Mouse (Mus musculus): ENCODE results near the gene Srrd. TPM values are rescaled to one million over a fixed set of nuclear protein-coding genes. Genes with fewer than 3 reads are reported as not detected.

The Srrd gene
- total and polyA plus RNA-seq, 3 experiments, result 22.3 to 31.7 (median 27.1) TPM

DNA sequence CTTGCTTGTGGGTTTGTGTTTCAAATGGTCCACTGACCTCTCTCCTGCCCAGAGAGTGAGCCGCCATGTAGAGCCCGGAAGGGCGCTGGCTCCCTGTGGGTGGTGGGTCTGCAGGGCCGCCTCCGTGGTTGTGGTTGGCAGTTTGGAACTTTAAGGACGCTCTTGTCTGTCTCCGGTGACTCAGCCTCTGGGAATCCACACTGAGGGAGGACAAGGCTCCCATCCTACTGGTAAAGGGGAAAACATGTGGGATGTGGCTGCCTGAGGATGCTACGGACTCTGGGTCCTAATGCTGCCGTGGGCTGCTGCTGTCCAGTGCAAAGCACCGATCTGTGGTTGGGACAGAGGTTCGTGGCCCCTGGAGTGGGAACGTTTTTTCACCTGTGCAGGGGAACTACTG is 25.1 kb upstream of the Srrd start:
- H3K36me3 ChIP-seq (replicated peaks in 1 of 2; ENCODE audit: control insufficient read depth in 1 of 2, insufficient read depth in 1 of 2, low read length in 1 of 2), result peaks cover 81 to 92% of the 10 kb centered on the region in 2 experiments
- H3K4me2 ChIP-seq (ENCODE audit: insufficient read depth, low read depth, poor library complexity, severe bottlenecking), result no peak overlapping the region

GRCm38 (mm10) chr5:112367338-112367737 is 24.5 kb upstream of the Srrd start:
- TF ChIP-seq RCOR1 (conservative IDR thresholded peaks at IDR 0.05; ENCODE audit: low read depth, low read length) (no peak), MXI1 (IDR thresholded peaks at IDR 0.05; ENCODE audit: low read depth, low read length) (no peak), JUN (IDR thresholded peaks at IDR 0.05; ENCODE audit: insufficient read depth, low read depth, low read length) (no peak), MEF2A (IDR thresholded peaks at IDR 0.05; ENCODE audit: borderline replicate concordance, low read depth, low read length) (no peak), NRF1 (IDR thresholded peaks at IDR 0.05; ENCODE audit: low read depth, low read length) (no peak), RAD21 (IDR thresholded peaks at IDR 0.05; ENCODE audit: low read depth, low read length) (no peak), IRF4 (IDR thresholded peaks at IDR 0.05; ENCODE audit: low read depth, low read length) (no peak), SMC3 (IDR thresholded peaks at IDR 0.05; ENCODE audit: low read depth, low read length) (no peak)
- Histone ChIP-seq H3K36me3 (replicated peaks in 1 of 2; ENCODE audit: control insufficient read depth in 1 of 2, insufficient read depth in 1 of 2, low read length in 1 of 2) (peaks cover 77 to 92% of the 10 kb centered on the region in 2 experiments), H3K79me2 (replicated peaks; ENCODE audit: control insufficient read depth, extremely low read depth, insufficient read depth, poor library complexity, severe bottlenecking) (no peaks in the 10 kb centered on the region), H3K27me3 (replicated peaks) (no peaks in the 10 kb centered on the region), H3K4me1 (ENCODE audit: control insufficient read depth in 1 of 2, insufficient read depth in 2 of 2) (no peaks in the 10 kb centered on the region), H3K9me3 (replicated peaks; ENCODE audit: low read length) (no peaks in the 10 kb centered on the region), H3K4me3 (replicated peaks in 1 of 3; ENCODE audit: low read depth in 2 of 3, low read length in 2 of 3, poor library complexity in 1 of 3) (no peak overlapping the region), H3K4me2 (ENCODE audit: insufficient read depth, low read depth, poor library complexity, severe bottlenecking) (no peak overlapping the region), H3K27ac (ENCODE audit: insufficient read depth, low read depth) (no peak overlapping the region), H3K9ac (ENCODE audit: insufficient read depth, low read depth) (no peak overlapping the region)
- no peak for DNase-seq (ENCODE audit: extremely low read depth)
- dilution Hi-C loops (cut with MboI; ENCODE audit: extremely low pct_ligation_motif_present, extremely low pct_unique_long_range_greater_than_20kb, low sequenced_read_pairs), result no loop called here
- in situ Hi-C loops (cut with MboI; ENCODE audit: low pct_ligation_motif_present, low pct_unique_long_range_greater_than_20kb, low sequenced_read_pairs), result no loop called here

More for the DNA sequence above, 25.1 kb upstream of the Srrd start:
- H3K4me1 ChIP-seq (ENCODE audit: control insufficient read depth in 1 of 2, insufficient read depth in 2 of 2), result no peaks in the 10 kb centered on the region
- no peaks in the 10 kb centered on the region for H3K79me2 ChIP-seq (replicated peaks; ENCODE audit: control insufficient read depth, extremely low read depth, insufficient read depth, poor library complexity, severe bottlenecking)
- DNase-seq (ENCODE audit: extremely low read depth), result no peak
- in situ Hi-C loops (cut with MboI; ENCODE audit: low pct_ligation_motif_present, low pct_unique_long_range_greater_than_20kb, low sequenced_read_pairs) (no loop called here), dilution Hi-C loops (cut with MboI; ENCODE audit: extremely low pct_ligation_motif_present, extremely low pct_unique_long_range_greater_than_20kb, low sequenced_read_pairs) (no loop called here)
- H3K9me3 ChIP-seq (replicated peaks; ENCODE audit: low read length), result no peaks in the 10 kb centered on the region
- H3K27ac ChIP-seq (ENCODE audit: insufficient read depth, low read depth), result no peak overlapping the region
- no peak overlapping the region for H3K4me3 ChIP-seq (replicated peaks in 1 of 3; ENCODE audit: low read depth in 2 of 3, low read length in 2 of 3, poor library complexity in 1 of 3)
- no peaks in the 10 kb centered on the region for H3K27me3 ChIP-seq (replicated peaks)
- no peak overlapping the region for H3K9ac ChIP-seq (ENCODE audit: insufficient read depth, low read depth)
- no peak for TF ChIP-seq USF1 (IDR thresholded peaks at IDR 0.05; ENCODE audit: low read depth, low read length)
- no peak for TF ChIP-seq ETS1 (conservative IDR thresholded peaks at IDR 0.05; ENCODE audit: low read depth, low read length)
- no peak for TF ChIP-seq JUN (IDR thresholded peaks at IDR 0.05; ENCODE audit: insufficient read depth, low read depth, low read length)
- no peak for TF ChIP-seq CHD1 (IDR thresholded peaks at IDR 0.05; ENCODE audit: low read depth, low read length)
- TF ChIP-seq IRF4 (IDR thresholded peaks at IDR 0.05; ENCODE audit: low read depth, low read length), result no peak
- TF ChIP-seq SMC3 (IDR thresholded peaks at IDR 0.05; ENCODE audit: low read depth, low read length), result no peak
- no peak for TF ChIP-seq MEF2A (IDR thresholded peaks at IDR 0.05; ENCODE audit: borderline replicate concordance, low read depth, low read length)
- TF ChIP-seq HCFC1 (IDR thresholded peaks at IDR 0.05; ENCODE audit: low read depth, low read length), result no peak
- no peak for TF ChIP-seq USF2 (conservative IDR thresholded peaks at IDR 0.05; ENCODE audit: low read depth, low read length)
